In the genomic region with DNA sequence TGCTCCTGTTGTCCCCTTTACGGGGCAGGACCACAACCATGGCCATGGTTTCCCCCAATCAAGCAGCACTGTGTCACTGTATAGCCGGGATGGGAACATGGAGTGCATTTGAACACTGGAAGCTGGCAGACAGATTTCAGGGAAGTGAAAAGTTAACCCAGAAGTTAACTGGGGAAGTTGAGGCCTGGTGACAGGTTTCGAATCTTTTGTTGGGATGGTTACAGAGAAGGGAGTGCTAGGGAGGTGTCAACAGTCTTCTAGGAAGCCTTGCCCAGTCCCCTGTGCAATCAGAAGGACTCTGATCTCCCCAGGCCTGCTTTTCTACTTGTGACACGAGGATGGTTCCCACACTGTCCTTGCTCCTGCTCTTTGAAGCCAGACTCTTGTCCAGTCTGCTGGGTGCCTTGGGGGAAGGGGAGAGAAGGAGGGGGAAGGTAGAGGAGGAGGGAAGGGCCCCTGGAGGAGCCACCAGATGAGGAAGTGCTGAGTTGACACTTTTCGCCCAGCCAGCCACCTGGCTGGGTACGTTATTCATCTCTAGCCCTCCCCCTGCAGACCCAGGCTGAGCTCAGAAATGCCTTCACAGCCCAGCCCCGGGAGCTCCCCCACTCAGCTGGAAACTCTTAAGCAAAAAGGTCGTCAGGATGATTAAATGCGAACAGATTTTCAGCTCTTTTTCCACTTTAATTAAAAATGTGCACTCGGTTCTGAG, we compare ENCODE assay signal across 12 mouse cellular contexts. TPM values are rescaled to one million over a fixed set of nuclear protein-coding genes. Genes with fewer than 3 reads are reported as not detected.
A peak's percentile ranks its signal among the peaks of the same experiment; 100 is the strongest.
DNase-seq lines count a peak whose midpoint lies in the region; ATAC-seq and TF ChIP-seq lines count a peak whose summit lies in the region.
"Had no signal": no experiment of that assay in that cellular context is flagged by ENCODE, and none has a peak within 500 bp of the region (broad histone marks: within the 10 kb centered on the region; RNA-seq: fewer than 3 reads in every experiment).

No protein-coding gene starts in this region.

- peaks cover 18% of the 10 kb centered on the region for H3K4me1 ChIP-seq in midbrain, embryonic 11.5 days (ENCODE audit: control insufficient read depth, insufficient read depth, low read length)
- H3K4me1 ChIP-seq in midbrain, embryonic 15.5 days, result peaks cover 19% of the 10 kb centered on the region
- peaks cover 33% of the 10 kb centered on the region for H3K4me1 ChIP-seq in limb, embryonic 14.5 days (ENCODE audit: control insufficient read depth, insufficient read depth, low read length)

- no peak overlapping the region for H3K4me3 ChIP-seq in midbrain, embryonic 11.5 days (ENCODE audit: low read depth, low read length)
- no peak overlapping the region for H3K4me3 ChIP-seq in midbrain, embryonic 15.5 days
- H3K4me3 ChIP-seq in limb, embryonic 14.5 days (replicated peaks; ENCODE audit: low read length), result no peak overlapping the region
- H3K4me3 ChIP-seq: liver, embryonic 13.5 days had no signal

- no peak overlapping the region for H3K4me2 ChIP-seq in midbrain, embryonic 11.5 days
- H3K4me2 ChIP-seq in midbrain, embryonic 15.5 days, result no peak overlapping the region
- H3K4me2 ChIP-seq in limb, embryonic 14.5 days (replicated peaks; ENCODE audit: low read depth, low read length, severe bottlenecking), result no peak overlapping the region
- H3K4me2 ChIP-seq: liver, embryonic 13.5 days had no signal

- no peak for ATAC-seq in midbrain, embryonic 11.5 days (ENCODE audit: low FRiP score)
- no peak for ATAC-seq in midbrain, embryonic 15.5 days (replicated peaks)
- peak; percentile 54 for ATAC-seq in limb, embryonic 14.5 days (ENCODE audit: low FRiP score, low read depth)

- H3K27me3 ChIP-seq in midbrain, embryonic 11.5 days (ENCODE audit: control insufficient read depth, insufficient read depth, low read length), result peaks cover 27% of the 10 kb centered on the region
- H3K27me3 ChIP-seq in midbrain, embryonic 15.5 days (replicated peaks), result peaks cover 36% of the 10 kb centered on the region
- H3K27me3 ChIP-seq in limb, embryonic 14.5 days (ENCODE audit: control insufficient read depth, insufficient read depth, low read length), result peaks cover 25% of the 10 kb centered on the region; the same call in 1 of the 2 replicates

- TF ChIP-seq POLR2A in limb, embryonic 14.5 days (IDR thresholded peaks at IDR 0.05; ENCODE audit: borderline replicate concordance, extremely low read depth, insufficient read depth, insufficient read length), result no peak

- no peaks in the 10 kb centered on the region for H3K36me3 ChIP-seq in midbrain, embryonic 11.5 days (ENCODE audit: control insufficient read depth, insufficient read depth, low read length)
- H3K36me3 ChIP-seq in midbrain, embryonic 15.5 days (replicated peaks), result no peaks in the 10 kb centered on the region
- no peaks in the 10 kb centered on the region for H3K36me3 ChIP-seq in limb, embryonic 14.5 days (ENCODE audit: control insufficient read depth, insufficient read depth, low read length)
- H3K36me3 ChIP-seq: liver, embryonic 13.5 days had no signal

- H3K27ac ChIP-seq in midbrain, embryonic 11.5 days (ENCODE audit: low read depth, low read length), result no peak overlapping the region
- H3K27ac ChIP-seq in midbrain, embryonic 15.5 days, result no peak overlapping the region
- H3K27ac ChIP-seq in limb, embryonic 14.5 days (replicated peaks; ENCODE audit: low read depth, low read length), result no peak overlapping the region; the same call in 1 of the 2 replicates
- H3K27ac ChIP-seq: liver, embryonic 13.5 days had no signal

- DNase-seq in embryo, embryonic 11 days, result peak; percentile 73
- no peak for DNase-seq in embryo, embryonic 9.5 days (ENCODE audit: extremely low spot score)
- peak; percentile 83 for DNase-seq in midbrain, embryonic 11.5 days (ENCODE audit: low spot score, missing footprints)
- DNase-seq in limb, embryonic 14.5 days (ENCODE audit: low spot score), result no peak
- peak; percentile 11 for DNase-seq in thymus, postnatal 25 days
- no peak for DNase-seq in urinary bladder, postnatal 4 days (ENCODE audit: low spot score in 2 of 2)
- no peak for DNase-seq in adrenal gland, postnatal 25 days
- DNase-seq: cerebellum, adult 9-10 months; gastrocnemius, postnatal 25 days; liver, embryonic 13.5 days; right cerebral cortex, postnatal 14 days had no signal

- H3K9ac ChIP-seq in midbrain, embryonic 11.5 days (ENCODE audit: low read length), result no peak overlapping the region
- H3K9ac ChIP-seq in midbrain, embryonic 15.5 days, result no peak overlapping the region
- H3K9ac ChIP-seq in limb, embryonic 14.5 days (ENCODE audit: low read depth, low read length, severe bottlenecking), result no peak overlapping the region
- H3K9ac ChIP-seq: liver, embryonic 13.5 days had no signal

- H3K9me3 ChIP-seq in midbrain, embryonic 11.5 days (ENCODE audit: control insufficient read depth, low read length), result no peaks in the 10 kb centered on the region
- H3K9me3 ChIP-seq in midbrain, embryonic 15.5 days, result no peaks in the 10 kb centered on the region
- no peaks in the 10 kb centered on the region for H3K9me3 ChIP-seq in limb, embryonic 14.5 days (ENCODE audit: control insufficient read depth, low read length)
- H3K9me3 ChIP-seq: liver, embryonic 13.5 days had no signal

- 17% methylated on average over 10 of the region's 10 CpGs for WGBS in midbrain, embryonic 11.5 days
- WGBS in midbrain, embryonic 15.5 days, result 19% methylated on average over 10 of the region's 10 CpGs
- WGBS in limb, embryonic 14.5 days, result 20% methylated on average over 10 of the region's 10 CpGs

RNA-seq across cellular contexts. Expression of a gene that starts 8.1 kb away (rescaled TPM):
- polyA plus RNA-seq in midbrain, embryonic 11.5 days (2014; fragmentation: Nextera tagmentation; extraction: Ambion mirVana), result 14.2 and 14.6 TPM in 2 replicates
- 14.0 and 15.4 TPM in 2 replicates for polyA plus RNA-seq in midbrain, embryonic 15.5 days (2015; fragmentation: Nextera tagmentation; extraction: Ambion mirVana)
- polyA plus RNA-seq in limb, embryonic 14.5 days (2012; rRNA removed), result 52.7 and 74.9 TPM in 2 replicates
- polyA plus RNA-seq in limb, embryonic 14.5 days (2014; fragmentation: Nextera tagmentation; extraction: Ambion mirVana), result 30.4 and 32.3 TPM in 2 replicates
- total RNA-seq in adrenal gland, postnatal 25 days (2021), result 1.7 and 3.3 TPM in 2 replicates

Comparison
In these comparisons a context has a peak if more than half of its experiments do, and no peak if none do; other contexts are left out.
1. DNase-seq: peak in embryo, embryonic 11 days (single experiment), midbrain, embryonic 11.5 days (single experiment) and thymus, postnatal 25 days (single experiment); none in embryo, embryonic 9.5 days (single experiment), limb, embryonic 14.5 days (single experiment), urinary bladder, postnatal 4 days (0 of 2) and adrenal gland, postnatal 25 days (single experiment).